Mouse (Mus musculus): Measurements from ENCODE around the gene Gm49405.
"Not testable (repeated sequence)": the region's sequence is repeated elsewhere in the genome, so short reads cannot be mapped to it uniquely, and the experiment has no call there.

Gm49405 gene

DNA sequence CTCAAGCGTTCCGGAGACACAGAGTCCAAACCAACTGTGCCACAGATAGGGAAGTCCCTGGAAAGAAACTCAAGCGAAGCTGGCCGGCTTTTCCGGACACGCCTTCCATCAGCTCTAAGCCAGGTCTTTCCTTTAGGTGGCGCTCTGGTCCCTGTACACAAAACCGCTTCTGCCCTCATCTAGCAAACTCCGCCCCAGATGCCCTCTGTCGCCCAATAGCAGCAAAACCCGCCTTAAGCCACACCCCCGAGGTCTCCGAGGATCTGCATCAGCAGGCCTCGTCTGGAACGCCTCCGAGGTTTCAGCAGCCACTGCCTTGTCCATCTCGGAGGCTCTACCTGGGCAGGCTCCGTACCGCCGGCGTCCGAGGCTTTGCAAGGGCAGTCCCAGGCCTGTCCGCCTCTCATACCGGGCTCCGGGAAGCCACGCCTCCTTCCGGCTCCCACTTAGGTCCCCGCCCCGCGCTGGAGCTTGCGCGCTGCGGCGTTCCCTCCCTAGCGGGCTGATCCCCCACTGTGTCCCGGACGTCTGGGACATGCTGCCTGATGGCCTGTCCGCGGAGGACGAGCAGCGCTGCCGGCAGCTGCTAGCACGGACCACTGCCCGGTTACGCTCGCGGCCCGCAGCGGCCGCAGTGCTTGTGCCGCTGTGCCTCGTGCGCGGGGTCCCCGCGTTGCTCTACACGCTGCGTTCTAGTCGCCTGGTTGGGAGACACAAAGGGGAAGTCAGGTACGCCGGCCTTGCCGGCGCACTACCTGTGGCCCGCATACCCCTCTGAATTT, at the start of gene Gm49405, which contains the start of gene Nudt8:
Gene Gm49405 (plus strand): TSS at position 508 of the 782 bp plus-strand sequence.
Gene Nudt8 (plus strand): TSS at position 462 of the 782 bp plus-strand sequence.
- peak; percentile 96 for DNase-seq

DNA sequence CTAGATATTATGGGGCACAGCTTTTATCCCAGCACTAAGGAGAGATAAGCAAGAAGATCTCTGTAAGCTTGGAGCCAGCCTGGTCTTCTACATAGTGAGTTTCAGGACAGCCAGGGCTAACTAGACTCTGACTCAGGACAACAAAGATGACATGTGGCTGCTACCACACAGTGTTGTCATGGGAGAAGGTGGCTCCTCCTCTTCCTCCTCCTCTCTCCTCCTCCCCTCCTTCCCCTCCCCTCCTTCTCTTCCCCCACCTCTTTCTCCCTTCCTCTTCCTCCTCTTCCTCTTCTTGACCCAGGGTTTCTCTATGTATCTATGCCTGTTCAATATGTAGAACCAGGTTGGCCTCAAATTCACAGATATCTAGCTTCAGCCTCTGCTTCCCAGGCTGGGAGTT, 49.0 kb upstream of the Gm49405 start:
- no peak for DNase-seq

- DNase-seq: no peak
These were observed 48.3 kb upstream of the Gm49405 start for GRCm38 (mm10) chr19:3952099-3952498.

DNA sequence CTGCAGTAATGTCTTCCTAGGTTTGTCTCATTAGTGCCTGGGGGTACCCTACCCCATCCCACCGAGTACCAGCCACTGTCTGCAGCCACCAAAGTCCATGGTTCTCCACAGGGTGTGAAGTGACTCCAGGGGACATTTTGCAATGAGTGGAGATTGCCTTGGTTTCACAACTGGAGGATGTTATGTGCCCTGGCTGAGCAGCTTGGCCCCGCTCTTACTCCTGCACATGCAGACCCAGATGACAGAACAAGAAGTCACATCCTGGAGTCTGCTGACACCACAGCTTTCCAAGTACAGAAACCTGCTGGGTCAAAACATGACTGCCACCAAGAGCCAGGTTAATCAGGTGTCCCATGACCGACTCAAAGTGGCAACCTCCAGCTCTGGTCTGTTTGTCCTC, 45.4 kb upstream of the Gm49405 start:
- DNase-seq: no peak

GRCm38 (mm10) chr19:3955804-3956203, 44.6 kb upstream of the Gm49405 start:
- DNase-seq: no peak

GRCm38 (mm10) chr19:3957296-3958036, 43.0 kb upstream of the Gm49405 start:
- not testable (repeated sequence) for DNase-seq

GRCm38 (mm10) chr19:3958470-3958869, 42.0 kb upstream of the Gm49405 start, which contains the start of gene Aldh3b3:
TSS of gene Aldh3b3 (plus strand) at chr19:3958645.
- DNase-seq: no peak

DNA sequence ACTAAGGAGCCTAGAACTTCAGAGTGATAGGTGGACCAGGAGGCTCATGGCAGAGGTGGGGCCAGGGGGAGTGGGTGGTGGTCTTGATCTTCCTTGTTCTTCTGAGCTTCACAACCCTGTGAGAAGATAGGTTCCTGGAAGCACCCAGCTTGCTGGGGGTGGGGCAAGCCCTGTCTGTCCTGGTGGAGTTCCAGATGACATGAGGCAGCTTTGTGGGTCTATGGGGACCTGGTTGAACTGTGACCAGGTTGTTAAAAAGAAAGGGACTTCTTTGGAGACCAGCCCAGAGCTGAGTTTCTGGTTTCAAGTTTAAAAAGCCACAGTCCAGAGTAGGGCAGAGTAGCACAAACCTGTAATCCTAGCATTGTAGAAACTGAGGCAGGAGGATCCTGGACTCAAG, 41.4 kb upstream of the Gm49405 start:
- DNase-seq: no peak

DNA sequence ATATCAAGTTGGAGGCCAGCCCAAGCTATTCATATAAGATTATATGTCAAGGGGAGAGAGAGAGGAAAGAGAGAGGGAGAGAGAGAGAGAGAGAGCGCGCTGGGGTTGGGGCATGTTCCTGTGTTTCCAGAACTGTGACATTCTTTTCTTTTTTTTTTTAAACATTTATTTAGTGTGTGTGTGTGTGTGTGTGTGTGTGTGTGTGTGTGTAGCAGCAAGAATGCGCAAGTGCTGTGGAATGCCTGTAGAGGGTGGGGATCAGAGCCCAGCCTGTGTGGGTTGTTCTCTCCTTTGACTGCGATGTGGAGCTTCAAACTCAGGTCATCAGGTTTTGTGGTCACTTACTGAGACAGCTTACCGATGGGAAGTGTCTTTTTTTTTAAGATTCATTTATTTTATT, 40.2 kb upstream of the Gm49405 start:
- no peak for DNase-seq

DNA sequence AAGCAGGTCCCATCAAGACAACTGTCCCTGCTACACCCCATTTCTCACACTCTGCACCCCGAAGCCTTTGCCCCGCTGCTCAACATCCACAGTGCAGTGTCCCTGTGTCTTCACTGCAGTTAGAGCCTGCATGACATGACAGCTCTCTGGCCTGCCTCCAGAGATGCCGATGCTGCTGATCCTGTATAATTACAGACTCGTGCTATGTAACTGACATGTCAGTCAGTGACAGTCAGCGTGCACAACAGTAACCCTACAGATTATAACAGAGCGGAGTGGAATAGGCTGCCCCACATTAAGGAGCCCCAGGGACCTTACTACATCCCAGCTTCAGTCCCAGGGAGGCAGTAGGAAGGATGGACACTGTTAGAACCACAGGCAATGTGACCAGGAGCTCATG, 38.6 kb upstream of the Gm49405 start:
- not testable (repeated sequence) for DNase-seq

DNA sequence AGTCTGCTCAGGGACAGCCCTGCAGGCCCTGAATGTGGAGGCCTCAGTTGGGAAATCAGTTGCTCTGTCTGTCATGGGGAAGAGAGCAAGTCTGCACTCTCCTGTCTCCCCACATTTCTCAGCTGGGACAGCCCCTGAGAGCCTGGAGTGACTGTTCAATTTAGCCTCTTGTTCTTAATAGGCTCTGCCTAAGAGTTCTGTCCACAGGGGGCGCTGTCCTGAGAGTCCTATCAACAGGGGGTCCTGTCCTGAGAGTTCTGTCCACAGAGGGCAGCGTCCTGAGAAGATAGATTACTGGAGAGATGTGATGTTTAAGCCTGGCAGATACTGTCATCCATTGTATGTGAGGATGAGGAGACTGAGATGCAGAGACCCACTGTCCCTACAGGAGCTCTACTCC, 38.0 kb upstream of the Gm49405 start:
- DNase-seq: no peak

GRCm38 (mm10) chr19:3964030-3964429, 36.4 kb upstream of the Gm49405 start:
- DNase-seq: no peak

DNA sequence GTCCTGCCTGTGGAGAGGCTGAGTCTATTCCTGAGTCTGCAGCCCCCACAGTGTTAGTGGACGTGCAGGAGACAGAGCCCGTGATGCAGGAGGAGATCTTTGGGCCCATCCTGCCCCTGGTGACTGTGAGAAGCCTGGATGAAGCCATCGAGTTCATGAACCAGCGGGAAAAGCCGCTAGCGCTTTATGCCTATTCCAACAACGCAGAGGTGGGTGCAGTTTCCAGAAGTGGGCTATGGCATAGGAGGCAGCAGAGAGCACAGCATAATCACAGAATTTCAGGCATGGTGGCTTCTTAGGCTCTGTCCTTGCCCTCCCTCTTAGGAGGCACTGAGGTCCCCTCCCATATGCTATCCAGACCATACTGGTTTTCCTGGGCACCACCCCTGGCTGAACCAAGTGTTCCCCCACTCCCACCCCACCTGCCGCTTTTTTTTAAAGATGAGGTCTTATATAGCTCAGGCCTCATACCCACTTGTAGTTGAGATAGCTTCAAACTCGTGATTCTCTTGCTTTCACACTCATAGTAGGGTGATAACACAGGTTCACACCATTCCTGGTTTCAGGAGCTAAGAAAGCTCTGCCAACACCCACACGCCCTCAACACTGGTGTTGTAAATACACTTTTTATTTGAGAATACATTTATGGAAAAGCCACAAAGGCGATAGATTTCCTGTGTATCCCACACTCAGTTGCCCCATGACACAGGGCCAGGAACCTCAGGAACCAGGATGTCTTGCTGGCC, 33.9 kb upstream of the Gm49405 start:
- peak; percentile 24 for DNase-seq

DNA sequence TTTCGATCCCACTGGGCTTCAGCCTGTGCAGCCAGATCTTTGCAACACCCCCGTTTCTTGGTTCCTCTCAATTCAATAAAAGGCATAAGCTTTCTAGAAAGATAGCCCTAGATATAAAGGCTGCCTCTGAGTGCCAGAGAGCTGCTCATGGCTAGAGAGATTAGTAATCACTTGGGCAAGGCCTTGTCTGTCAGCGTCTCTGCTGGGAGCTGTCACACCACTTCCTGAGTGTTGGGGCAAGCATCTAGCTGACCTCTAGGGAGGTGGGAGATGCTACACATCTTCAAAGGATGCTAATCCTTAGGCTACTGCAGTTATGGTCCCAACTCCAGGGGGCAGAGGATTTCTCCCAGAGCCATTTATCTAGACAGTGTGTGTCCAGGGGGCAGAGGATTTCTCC, 33.2 kb upstream of the Gm49405 start:
- DNase-seq: no peak

- DNase-seq: no peak
These were observed 28.2 kb upstream of the Gm49405 start, which contains the start of gene Aldh3b2 for GRCm38 (mm10) chr19:3972229-3972628. TSS of gene Aldh3b2 (plus strand) at chr19:3972328.

DNA sequence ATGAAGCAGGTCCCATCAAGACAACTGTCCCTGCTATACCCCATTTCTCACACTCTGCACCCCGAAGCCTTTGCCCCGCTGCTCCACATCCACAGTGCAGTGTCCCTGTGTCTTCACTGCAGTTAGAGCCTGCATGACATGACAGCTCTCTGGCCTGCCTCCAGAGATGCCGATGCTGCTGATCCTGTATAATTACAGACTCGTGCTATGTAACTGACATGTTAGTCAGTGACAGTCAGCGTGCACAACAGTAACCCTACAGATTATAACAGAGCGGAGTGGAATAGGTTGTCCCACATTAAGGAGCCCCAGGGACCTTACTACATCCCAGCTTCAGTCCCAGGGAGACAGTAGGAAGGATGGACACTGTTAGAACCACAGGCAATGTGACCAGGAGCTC, 25.8 kb upstream of the Gm49405 start:
- not testable (repeated sequence) for DNase-seq

DNA sequence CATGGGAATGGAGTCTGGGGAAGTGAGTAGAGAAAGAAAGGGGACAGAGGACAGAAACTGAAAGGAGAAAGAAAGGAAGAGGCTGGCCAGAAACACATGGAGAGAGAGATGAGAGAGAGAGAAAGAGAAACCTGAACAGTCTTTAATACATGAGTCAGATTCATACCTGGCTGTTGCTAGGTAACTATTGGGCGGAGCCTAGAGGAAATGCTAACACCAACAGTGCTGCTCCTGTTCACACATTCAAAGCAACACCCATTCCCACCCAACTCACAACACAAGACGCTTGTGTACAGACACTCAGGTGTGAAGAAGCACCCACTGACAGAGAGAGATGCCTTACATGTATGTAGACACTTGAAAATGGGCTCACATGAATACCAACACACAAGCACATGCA, 24.6 kb upstream of the Gm49405 start:
- DNase-seq: no peak

DNA sequence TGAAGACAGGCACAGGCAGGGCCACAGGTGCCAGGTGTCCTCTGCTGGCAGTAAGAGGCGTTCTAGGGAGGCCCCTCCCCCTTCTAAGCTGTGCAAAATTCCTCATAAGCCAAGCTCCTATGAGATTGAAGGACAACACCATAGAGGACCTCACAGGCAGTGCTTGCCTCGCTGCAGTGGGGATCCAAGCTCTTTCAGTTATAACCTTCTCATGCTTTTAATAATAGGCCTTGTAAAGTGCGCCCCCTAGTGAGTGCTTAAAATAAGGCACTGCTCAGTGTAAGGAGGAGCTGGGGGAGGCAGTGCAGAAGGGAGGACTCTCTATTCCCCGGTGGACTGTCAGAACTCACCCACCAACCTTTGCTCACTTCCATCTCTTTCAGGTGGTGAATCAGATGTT, 20.1 kb upstream of the Gm49405 start:
- DNase-seq: peak; percentile 77

DNA sequence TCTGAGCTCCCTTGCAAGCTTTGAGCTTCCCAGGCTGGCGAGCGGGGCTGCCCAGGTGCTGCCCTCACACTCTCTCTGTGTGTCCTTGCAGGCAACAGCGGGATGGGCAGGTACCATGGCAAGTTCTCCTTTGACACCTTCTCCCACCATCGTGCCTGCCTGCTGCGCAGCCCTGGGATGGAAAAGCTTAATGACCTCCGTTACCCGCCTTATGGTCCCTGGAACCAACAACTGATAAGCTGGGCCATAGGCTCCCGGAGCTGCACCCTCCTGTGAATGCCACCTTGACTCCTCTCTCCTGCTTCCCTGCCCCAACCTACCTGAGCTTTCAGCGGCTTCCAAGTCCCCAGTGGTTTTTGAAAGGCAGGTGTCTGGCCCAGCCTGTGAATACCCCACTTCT, 19.5 kb upstream of the Gm49405 start:
- no peak for DNase-seq

GRCm38 (mm10) chr19:3983527-3984200, 16.8 kb upstream of the Gm49405 start:
- no peak for DNase-seq

DNA sequence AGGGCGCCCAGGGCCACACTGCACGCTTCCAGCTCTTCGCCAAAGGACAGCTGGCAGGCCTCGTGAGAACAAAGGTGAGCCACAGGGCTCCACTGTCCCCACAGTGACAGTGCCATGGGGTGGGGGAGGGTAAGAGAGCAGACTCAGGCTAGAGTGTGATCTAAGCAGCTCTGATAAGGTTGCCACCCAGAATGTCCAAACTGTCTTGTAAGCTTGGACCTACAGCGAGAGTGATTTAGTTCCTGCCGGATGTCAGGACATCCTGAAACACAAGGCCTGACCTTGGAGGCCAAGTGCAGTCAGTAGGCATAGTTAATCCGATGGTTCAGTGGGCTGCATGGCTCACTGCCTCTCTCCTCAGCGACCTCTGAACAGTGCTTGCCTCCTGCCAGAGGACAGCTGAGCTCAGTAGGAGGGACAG, 15.2 kb upstream of the Gm49405 start:
- no peak for DNase-seq

DNA sequence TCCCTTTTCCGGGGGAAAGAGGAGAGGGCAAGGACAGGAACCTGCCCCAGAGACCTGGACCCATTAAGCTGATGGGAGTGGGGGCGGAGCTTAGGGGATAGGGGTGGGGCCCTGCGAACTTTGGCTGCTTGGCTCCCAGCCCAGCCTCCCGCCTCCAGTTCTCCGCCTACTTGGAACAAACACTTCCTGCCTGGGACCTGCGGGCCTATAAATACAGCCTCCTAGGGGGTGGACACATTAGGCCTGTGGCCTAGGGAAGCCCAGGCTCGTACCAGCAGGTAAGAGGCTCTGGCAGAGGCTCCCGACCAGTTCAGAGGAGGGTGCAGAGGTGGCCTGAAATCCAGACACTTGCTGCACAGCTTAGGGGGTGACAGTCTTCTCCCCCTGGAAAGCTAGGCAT, 14.1 kb upstream of the Gm49405 start, which contains the start of gene Acy3:
Gene Acy3 (plus strand): TSS at position 237 of the 400 bp plus-strand sequence.
- DNase-seq: peak; percentile 66

- DNase-seq: no peak
These were observed 12.4 kb upstream of the Gm49405 start for GRCm38 (mm10) chr19:3988066-3988465.

Data from right cerebral cortex, adult 18-20 months (tissue).